Mouse (Mus musculus): ENCODE results near the gene Rnf151.

DNA sequence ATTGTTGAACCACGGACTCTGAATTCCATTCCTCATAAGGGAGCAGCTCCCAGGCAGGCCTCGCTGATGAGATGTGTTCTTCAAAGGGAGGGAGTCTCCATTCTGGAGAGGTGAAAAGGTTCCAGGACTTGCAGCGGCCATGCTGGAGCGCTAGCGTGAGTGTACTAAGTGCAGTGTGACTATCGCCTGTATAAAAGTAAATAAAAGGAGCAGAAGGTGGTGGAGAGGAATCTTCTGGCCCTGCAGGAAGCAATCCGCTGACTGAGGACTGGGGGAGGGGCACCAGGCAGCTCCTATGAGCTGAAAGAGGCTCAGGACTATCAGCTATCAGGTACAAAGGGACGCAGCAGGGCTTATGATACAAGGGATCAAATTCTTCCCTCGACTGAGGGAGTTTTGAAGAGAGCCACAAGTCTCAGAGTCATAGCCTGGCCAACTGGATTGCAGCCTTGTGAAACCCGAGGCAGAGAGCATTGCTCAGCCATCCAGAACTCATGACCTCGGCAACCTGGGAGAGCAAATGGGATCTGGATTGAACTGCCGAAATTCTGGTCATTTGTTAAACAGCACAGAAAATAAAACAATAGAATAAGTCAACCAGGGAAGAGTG lies 48.5 kb upstream of the Rnf151 start:
- TF ChIP-seq CTCF (IDR thresholded peaks at IDR 0.05; ENCODE audit: control insufficient read depth, insufficient read depth, insufficient read length) (no peak), USF1 (IDR thresholded peaks at IDR 0.05; ENCODE audit: low read depth) (no peak), MYOG (IDR thresholded peaks at IDR 0.05; ENCODE audit: control insufficient read depth, extremely low read depth, insufficient read length) (no peak), MYOD1 (IDR thresholded peaks at IDR 0.05; ENCODE audit: control insufficient read depth, insufficient read length, low read depth) (no peak), MAX (IDR thresholded peaks at IDR 0.05) (no peak)
